Mouse (Mus musculus): ENCODE data around the gene Ahdc1.

DNA sequence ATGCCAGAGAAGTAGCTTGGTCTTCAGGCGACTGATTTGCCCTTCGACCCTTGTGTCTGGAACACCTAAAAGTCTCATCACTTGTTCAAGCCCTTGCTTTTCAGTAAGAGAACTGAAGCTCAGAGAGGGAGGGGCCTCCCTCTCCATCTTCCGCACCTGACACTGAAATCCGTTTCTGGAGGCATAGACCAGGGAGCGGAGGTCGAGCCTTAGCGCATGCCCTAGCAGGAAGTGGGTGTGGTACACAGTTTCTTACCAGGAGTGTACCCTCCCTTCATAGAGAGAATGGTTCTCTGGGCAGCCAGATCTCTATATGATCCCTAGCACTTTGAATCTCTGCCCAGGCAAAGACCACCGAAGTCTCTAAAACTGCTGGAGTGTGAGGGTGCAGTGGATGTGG is 62.1 kb downstream of the Ahdc1 start:
- TF ChIP-seq POLR2A (IDR thresholded peaks at IDR 0.05; ENCODE audit: low read depth, low read length) = no peak
- no peak for TF ChIP-seq NRF1 (IDR thresholded peaks at IDR 0.05; ENCODE audit: low read depth, low read length)
- TF ChIP-seq EP300 (IDR thresholded peaks at IDR 0.05; ENCODE audit: low read length) = no peak
- TF ChIP-seq ZNF384 (IDR thresholded peaks at IDR 0.05; ENCODE audit: low read depth, low read length) = no peak
- no peak for TF ChIP-seq POLR2AphosphoS2 (IDR thresholded peaks at IDR 0.05; ENCODE audit: low read depth, low read length)
- no peak for TF ChIP-seq MXI1 (IDR thresholded peaks at IDR 0.05; ENCODE audit: low read depth, low read length)
- no peak for TF ChIP-seq MAX (IDR thresholded peaks at IDR 0.05; ENCODE audit: low read length)
- TF ChIP-seq UBTF (IDR thresholded peaks at IDR 0.05; ENCODE audit: low read depth, low read length) = no peak
- no peak for TF ChIP-seq CTCF (conservative IDR thresholded peaks at IDR 0.05 in 1 of 2, IDR thresholded peaks at IDR 0.05 in 1 of 2; ENCODE audit: low read depth in 2 of 2, low read length in 2 of 2)
- no peak for TF ChIP-seq MEF2A (IDR thresholded peaks at IDR 0.05; ENCODE audit: borderline replicate concordance, low read depth, low read length)
- no peak for TF ChIP-seq CHD2 (IDR thresholded peaks at IDR 0.05; ENCODE audit: low read length)
- TF ChIP-seq ZKSCAN1 (IDR thresholded peaks at IDR 0.05; ENCODE audit: borderline replicate concordance, low read depth, low read length) = no peak
